Mouse (Mus musculus) heart, postnatal 14 days (tissue): ENCODE measurements around the gene Zfp276. TPM values are rescaled to one million over a fixed set of nuclear protein-coding genes. Genes with fewer than 3 reads are reported as not detected.
"Not testable (repeated sequence)": the region's sequence is repeated elsewhere in the genome, so short reads cannot be mapped to it uniquely, and the experiment has no call there.

Source experiments
- DNase-seq, 2 experiments: peaks; one replicate each; pipeline ENCODE4 v3.0.0; 2021 to 2022
- intact Hi-C: fragments of 180-260 bp; cut with DNase I; formaldehyde crosslinking; loops from one replicate; pipeline ENCODE4 v1.15.1; 2025
- total RNA-seq, 2 experiments: library from RNA; stranded (reverse); gene quantifications; 2 replicates each; pipeline ENCODE4 v1.2.3; 2021

Gene Zfp276
- total RNA-seq, 2 experiments from 2014 or later, result 15.7 to 16.6 TPM

DNA sequence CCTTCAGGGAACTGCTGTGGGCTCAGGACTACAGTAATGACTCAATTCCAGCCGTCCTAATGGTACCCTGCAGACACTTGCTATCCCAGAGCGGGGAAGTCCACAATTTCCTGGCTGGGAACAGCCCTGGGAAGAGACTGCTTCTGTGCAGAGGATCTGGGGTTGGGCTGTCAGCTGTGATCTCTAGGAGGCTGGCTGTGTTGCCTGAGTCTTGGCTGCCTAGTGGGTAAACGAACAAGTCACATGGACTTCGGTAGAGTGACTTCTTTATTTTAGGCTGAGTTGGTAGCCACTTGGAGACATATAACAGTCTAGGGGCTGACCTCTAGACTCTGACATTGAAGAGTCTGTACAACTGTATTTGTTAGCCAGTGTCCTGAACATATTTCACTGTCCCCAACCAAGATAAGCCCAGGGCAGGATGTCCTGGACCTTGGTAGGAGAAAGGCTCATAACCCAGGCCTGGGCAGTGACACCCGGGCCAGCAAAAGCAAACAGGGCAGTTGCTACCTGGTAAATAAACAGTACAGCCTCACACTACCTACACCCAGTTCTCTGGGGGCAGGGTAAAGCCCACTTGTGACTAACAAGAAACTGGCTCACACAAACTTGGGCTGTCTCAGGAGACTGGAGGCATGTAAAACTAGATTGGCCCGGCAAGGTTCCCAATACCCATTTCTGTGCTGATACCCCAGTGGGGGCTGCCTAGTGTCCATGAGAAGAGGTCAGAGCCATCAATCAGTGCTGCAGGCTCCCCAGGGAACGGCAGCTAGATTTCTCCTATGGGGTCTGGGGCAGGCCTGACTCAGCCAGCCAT, 11.7 kb upstream of the Zfp276 start:
- DNase-seq, result no peak
- intact Hi-C loops, result no loop called here

- DNase-seq, result no peak
- intact Hi-C loops, result no loop called here
Observed at GRCm38 (mm10) chr8:123243053-123243452, 10.9 kb upstream of the Zfp276 start.

GRCm38 (mm10) chr8:123244382-123244781, 9.6 kb upstream of the Zfp276 start:
- DNase-seq, result no peak
- intact Hi-C loops, result no loop called here

DNA sequence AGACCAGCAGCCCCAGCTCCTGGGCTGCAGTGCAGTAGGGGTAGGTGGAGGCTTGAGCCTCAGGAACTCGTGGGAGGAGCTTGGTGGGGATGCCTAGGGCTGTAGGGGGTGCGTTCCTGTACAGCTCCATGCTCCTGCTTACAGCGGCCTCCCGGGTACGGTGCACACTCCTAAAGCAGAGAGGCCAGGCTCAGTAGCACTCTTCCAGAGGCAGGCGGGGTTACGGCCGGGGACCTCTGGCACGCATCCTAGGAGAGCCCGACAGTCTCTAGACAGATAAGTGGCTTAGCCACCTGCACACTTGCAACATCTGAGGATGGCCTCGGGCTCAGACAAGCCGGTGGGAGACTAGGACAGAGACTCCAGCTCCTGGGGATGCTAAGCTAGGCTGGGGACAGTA, 8.5 kb upstream of the Zfp276 start:
- intact Hi-C loops, result no loop called here
- DNase-seq, result no peak

DNA sequence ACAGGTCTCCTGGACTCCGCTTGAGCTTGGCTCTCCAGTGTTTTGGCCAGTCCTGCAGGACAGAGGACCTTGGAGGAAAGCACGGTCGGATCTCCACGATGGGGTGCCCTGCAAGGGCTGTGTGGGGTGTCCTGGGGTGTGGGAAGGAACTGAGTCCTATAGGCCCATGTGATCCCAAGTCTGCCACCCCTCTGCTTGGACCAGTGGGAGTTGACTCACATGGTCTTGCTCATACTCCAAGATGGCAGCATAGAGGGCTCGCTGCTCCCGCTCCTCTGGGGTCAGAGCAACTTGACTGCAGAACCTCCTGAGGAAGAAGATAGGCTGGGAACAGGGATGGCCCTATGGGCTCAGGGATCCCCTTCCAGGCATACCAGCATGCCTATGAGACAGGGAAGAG, 6.2 kb upstream of the Zfp276 start:
- DNase-seq, result no peak
- intact Hi-C loops, result no loop called here

DNA sequence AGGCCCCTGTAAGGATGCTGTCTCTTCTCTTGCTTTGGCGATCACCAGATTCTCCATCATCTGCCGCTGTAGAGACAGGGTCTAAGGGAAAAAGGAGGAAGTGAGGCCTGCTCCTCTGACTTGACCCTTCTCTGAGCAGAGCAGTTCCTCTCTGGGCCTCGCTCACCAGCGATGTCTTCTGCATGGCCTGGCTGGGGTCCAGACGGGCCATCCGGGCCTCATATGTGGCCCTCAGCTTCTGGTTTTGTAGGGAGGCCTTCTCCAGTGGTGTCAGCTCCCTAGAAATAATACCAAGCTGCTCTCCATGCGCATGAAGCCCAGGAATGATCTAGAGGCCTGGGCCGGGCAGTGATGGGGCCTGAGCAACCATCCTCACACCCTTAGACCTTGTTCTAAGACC, 5.4 kb upstream of the Zfp276 start:
- intact Hi-C loops, result no loop called here
- no peak for DNase-seq

- intact Hi-C loops, result no loop called here
- no peak for DNase-seq
Observed at GRCm38 (mm10) chr8:123250940-123251339, 3.1 kb upstream of the Zfp276 start.

DNA sequence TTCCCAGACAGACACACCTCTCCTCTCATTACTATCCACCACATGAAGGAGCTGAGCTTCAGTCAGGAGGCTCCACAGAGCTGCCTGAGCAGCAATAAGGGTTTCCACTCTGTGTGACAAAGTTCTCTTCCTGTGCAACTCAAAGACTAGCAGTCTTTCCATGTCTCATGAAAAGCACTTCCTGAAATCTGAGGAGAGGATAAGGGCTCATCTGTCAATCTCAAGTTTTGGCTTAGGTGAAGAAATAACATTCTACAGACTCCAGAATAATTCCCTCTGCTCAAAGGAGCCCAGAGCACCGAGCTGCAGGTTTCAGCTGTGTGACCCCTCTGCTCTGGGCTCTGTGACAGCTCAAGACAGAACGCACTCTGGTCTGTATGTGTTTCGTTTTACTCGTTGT, 1.1 kb upstream of the Zfp276 start:
- DNase-seq, result no peak
- intact Hi-C loops, result no loop called here

DNA sequence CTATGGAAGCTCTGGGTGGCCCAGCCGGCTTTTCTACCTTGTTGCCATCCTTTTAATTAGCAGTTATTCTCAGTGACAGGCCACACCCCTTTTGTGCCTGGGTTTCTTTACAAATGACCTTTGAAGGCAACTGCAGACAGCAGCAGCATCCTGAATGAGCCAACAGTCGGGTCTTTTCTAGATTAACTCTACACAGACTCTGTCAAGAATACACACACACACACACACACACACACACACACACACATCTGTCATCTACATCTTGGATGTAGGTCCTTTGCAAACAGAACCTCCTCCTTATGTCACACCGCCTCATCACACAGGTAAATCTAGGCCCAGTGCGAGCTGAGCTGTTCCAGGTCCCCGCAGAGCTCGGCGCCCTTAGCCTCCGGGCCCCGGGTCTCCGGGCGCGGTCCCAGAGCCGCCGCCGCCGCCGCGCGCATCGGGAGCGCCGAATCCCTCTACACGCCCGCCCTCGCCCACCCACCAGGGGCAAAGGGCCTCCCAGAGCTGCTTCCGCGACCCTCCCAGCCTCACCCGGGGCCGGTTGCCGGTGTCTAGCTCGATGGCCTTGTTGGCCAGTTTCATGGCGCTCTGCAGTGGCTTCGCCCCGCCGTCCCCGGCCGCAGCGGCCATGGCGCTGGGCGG, 420 bp upstream of the Zfp276 start:
- no peak for DNase-seq
- intact Hi-C loops, result loop anchor here (1.0 kb wide), 1 partner anchor 29 kb away; the partner anchor contains the start of gene Cdk10

DNA sequence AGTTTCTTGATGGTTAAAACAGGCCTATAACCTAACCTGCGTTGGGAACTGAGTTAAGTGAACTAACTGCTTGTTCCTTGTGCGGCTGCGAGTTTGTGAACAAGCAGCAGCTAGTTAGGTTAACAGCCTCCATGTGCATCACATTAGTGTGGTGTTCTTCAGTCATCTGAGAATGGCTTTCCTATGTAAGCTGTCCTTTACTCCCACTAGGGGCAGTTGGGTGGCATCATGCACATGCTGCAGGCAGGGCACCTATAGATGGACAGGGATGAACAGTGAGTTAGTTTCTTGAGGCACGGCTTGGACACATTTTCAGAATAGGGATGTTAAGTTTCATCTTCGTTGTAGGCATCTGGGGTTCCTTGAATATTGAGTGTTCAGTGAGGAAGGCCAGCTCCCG, 1.2 kb downstream of the Zfp276 start:
- intact Hi-C loops, result no loop called here

GRCm38 (mm10) chr8:123257114-123257513, 3.1 kb downstream of the Zfp276 start:
- no peak for DNase-seq
- intact Hi-C loops, result no loop called here

More for the DNA sequence above, 1.2 kb downstream of the Zfp276 start:
- DNase-seq, result no peak

GRCm38 (mm10) chr8:123257593-123257992, 3.6 kb downstream of the Zfp276 start:
- DNase-seq, intact Hi-C loops: not testable (repeated sequence)

DNA sequence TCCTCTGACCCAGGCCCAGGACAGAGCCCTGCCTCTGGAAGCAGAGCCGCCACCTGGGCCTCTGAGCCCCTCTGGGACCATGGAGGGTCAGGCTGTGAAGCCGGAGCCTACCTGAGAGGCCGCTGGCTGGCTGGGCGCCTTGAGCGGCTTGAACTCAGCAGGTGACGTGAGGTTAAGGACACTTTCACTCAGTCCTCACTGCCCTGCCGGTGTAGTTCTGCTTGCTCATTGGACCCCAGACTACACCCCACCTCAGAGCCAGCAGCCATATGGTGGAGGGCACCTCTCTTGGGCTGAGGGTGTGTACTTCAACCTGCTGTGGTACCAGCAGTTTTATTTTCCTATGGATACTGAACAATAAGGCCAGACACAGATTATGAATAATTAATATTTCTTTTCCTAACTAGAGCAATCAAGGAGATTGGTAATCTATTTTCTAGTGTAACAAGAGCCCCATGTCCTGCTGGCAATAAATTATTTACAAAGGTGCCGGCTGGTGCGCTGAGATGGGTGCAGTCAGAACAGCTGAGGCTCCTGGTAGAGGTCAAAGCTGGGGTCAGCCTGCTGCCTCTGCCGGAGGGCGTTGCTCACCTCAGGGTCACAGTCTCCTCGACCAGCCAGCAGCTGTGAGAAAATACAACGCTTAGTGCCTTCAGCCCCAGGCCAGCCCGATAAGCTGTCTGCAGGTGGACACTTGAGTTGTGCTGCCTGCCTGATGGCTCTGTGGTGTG, 14.1 kb downstream of the Zfp276 start:
- intact Hi-C loops, result no loop called here
- no peak for DNase-seq

- intact Hi-C loops, result no loop called here
- DNase-seq, result no peak
Observed at GRCm38 (mm10) chr8:123271147-123271546, 17.2 kb downstream of the Zfp276 start.

DNA sequence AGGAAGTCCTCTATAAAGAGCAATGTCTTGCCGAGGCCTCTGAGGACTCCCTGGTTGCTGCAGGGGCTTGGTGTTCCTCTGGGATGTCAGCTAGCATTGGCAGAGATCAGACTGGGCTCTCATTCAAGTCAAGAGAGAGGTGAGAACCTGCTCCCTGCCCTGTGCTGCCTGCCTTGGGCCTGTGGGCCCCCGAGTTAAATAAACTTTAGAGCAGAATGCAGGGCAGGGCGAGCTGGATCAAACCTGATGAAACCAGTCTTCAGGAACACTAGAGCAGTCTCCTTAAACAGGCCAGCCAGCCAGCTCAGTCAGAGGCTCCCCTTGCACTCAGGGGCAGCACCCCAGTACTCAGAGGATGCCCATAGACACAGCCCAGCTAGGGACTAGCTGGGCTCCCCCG, 17.9 kb downstream of the Zfp276 start:
- no peak for DNase-seq
- intact Hi-C loops, result no loop called here

DNA sequence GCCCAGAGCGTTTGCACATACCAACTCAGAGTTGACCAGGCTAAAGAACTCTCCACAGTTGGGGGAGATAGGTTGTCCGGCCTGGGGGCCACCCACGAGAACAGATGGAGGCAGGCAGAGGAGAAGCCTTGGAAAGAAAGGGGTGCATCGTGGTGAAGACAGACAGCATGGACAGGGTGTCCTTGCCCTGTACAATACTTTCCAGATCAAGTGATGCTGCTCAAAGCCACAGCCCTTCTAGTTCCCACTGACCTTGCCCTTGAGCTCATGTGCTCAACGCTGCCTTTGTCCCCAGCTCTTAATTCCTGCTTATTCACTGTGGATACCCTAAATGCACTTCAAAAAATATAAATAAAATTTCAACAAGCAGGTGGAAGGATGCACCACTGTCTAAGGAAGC, 20.5 kb downstream of the Zfp276 start:
- intact Hi-C loops, result no loop called here
- DNase-seq, result no peak

DNA sequence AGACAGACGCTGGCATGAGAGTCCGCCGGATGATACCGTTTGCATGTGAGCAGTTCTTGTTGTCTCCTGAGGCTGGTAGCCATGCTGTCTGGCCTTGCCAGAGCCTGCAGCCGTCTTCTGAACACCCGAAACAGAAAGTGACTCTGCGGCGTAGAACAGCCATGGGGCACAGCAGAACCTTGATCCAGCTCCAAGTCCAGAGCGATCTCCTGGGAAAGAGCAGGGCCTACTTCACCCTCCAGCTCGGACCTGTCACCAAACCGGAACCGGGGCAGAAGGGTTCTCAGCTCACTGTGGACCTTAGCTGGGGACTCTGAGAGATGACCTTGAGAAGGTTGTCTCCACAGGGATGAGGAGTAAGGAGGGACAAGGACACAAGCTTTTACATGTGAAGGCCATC, 21.1 kb downstream of the Zfp276 start:
- DNase-seq, result no peak
- intact Hi-C loops, result no loop called here

- no peak for DNase-seq
- intact Hi-C loops, result no loop called here
Observed at GRCm38 (mm10) chr8:123278445-123278844, 24.4 kb downstream of the Zfp276 start.

- intact Hi-C loops, result no loop called here
- DNase-seq, result no peak
Observed at GRCm38 (mm10) chr8:123279828-123280227, 25.8 kb downstream of the Zfp276 start.

DNA sequence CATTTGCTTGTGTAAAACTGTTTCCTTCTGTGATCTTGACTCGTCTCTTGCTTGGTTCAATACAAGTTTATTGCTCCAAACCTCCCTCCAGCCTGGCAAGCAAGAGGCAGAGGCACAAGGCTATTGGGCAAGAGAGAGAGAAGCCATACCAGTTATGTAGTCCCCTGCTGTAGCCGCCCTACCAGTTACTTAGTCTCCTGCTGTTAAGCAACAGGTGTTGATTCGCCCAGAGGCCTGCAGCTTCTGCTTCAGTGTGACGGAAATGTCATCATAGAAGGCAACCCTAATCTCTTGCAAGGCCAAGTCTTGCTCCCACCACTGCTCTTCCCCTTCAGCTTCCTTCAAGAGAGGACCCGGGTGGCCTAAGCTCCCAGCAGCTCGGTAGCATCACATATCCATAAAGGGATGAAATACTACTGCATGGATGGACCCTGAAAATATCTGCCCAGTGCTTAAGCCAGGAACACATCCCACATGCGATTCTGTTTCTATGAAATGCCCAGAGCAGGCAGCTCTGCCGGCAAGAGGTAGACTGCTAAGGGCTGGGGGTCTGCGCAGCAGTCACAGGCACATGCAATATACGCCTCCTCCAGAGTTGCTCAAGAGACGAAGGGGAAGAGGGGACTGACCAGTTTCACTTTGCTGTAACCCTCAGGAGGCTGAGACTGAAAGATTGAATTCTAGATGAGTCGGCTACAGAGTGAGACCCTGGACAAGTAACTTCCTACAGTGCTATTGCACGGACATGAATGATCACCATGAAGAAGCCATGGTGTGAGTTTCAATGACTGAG, 26.5 kb downstream of the Zfp276 start:
- intact Hi-C loops, result no loop called here
- no peak for DNase-seq

GRCm38 (mm10) chr8:123282994-123283393, 29.0 kb downstream of the Zfp276 start:
- DNase-seq, intact Hi-C loops: not testable (repeated sequence)
